Mouse (Mus musculus): Measurements from ENCODE around the gene Nrxn3.
A peak's percentile ranks its signal among the peaks of the same experiment; 100 is the strongest.

The Nrxn3 gene

DNA sequence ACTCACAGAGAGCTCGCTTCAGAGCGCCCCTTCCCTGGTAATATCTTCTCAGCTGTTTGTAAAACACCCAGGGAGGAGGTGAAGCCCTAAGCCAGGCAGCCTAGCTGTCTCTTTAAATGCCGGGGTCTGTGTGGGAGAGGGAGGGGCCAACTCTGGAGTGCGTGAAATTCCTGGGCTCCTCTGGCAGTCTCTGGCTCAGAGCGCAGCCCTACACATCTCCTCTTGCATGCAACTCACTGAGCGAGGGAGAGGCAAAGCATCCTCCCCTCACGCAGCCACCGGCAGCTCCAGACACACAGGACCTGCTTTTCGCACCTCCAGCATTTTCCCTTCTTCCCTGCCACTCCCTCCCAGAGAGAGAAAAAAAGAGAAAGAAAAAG is at the start of gene Nrxn3:
TSS of gene Nrxn3 (plus strand) at position 186 of the 380 bp plus-strand sequence.
- peak; percentile 59 for DNase-seq (ENCODE audit: low spot score)

DNA sequence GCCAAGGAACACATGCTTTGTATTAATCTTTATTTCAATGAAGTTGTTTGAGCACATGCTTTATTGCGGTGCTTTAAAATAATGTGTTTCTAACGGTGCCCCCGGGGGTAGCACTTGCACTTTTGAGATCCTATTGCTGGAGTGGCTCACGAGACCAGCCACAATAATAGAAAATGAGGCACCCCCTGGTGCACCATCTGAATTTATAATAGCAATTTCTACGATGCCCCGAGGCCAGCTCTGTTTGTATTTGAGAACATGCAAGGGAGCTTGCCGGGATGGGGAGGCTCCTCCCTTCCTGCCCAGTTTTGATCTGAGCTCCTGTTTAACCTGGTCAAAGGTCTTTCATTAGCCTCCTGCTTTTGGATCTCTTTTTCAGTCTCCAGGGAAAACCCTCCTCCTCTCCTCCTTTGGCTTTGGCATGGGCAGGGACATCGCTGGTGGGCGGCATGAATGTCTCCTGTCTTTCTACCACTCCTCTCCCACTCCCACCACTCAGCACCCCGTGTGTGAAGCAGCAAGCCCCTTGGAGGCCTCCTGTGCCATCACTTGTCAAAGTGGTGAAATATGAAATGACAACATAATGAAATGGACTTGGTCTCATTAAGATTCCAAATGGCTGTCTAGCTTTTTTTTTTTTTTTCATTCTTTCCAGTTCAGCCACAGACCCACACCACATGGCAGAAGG is 18.4 kb upstream of the Nrxn3 start:
- DNase-seq (ENCODE audit: low spot score): no peak

DNA sequence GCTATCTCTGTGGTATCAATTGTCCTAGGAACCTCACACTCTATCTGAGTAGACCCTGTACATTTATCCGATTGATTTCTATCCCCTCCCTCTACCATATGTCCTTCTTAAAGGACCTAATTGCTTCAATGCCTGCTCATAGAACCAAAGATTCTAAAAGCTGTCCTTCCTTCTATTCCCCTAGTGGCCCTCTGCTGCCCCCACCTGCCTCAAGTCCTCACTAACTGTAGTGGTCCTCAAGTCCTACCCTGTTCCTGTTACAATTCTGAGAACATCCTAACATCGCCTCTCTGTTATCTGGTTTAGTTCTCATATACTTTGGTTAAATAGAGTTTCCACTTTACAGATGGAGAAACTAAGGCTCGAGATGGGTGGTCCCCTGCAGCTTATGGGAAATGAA is 16.7 kb upstream of the Nrxn3 start:
- no peak for DNase-seq (ENCODE audit: low spot score)

DNA sequence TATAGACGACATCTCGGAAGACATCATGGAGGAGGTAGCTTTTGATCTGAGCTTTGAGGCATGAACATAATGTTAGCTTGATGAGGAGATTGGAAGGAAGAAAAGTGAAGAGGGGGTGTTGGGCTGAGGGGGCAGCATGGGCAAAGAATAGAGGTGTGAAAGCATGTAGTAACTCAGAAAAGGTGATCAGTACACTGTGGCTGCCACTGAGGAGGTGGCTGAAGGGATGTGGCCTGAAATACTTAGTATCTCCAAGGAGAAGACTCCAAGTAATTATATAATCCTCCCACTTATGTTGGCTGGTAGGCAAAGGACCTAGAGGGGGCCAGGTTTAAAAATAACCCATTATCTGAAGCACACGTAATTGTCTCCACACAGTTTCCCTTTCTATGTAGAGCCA is 14.9 kb upstream of the Nrxn3 start:
- no peak for DNase-seq (ENCODE audit: low spot score)

DNA sequence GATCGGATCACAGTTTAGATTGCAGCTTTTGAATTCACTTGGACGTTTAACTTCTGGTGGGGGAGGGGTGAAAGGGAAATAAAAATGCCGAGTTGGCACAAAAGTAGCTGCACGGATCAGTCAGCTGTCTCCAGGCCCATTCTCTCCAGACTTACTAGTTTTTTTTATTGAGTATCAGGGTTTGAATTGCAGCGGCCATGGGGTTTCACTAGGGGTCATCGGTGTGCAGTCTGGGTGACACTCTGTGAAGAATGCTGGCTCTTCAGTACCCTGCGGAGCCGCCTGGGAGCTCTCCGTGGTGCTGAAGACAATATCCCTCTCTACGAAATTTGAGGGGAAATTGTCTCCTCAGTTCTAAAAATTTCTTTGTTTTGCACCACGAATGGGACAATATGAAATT is 13.5 kb upstream of the Nrxn3 start:
- DNase-seq (ENCODE audit: low spot score): peak; percentile 67

DNA sequence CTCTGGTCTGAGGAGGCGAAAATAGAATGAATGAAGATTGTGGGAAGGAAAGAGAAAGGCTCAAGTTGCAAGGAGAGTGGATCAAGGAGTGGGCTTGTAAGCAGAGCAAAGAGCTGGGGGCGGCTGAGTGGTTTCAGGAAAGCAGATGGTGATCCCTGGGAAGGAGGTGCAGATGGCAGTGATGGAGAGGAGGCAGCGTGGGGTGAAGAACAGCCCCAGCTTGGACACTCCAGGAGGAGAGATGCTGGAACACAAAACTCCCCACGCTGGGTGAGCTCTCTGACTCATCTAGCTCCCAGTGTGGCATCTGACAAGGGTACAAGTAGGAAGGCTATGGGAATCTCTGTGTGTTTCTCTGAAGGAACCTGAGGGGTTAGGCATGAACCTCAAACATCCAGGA is 9.2 kb upstream of the Nrxn3 start:
- no peak for DNase-seq (ENCODE audit: low spot score)

DNA sequence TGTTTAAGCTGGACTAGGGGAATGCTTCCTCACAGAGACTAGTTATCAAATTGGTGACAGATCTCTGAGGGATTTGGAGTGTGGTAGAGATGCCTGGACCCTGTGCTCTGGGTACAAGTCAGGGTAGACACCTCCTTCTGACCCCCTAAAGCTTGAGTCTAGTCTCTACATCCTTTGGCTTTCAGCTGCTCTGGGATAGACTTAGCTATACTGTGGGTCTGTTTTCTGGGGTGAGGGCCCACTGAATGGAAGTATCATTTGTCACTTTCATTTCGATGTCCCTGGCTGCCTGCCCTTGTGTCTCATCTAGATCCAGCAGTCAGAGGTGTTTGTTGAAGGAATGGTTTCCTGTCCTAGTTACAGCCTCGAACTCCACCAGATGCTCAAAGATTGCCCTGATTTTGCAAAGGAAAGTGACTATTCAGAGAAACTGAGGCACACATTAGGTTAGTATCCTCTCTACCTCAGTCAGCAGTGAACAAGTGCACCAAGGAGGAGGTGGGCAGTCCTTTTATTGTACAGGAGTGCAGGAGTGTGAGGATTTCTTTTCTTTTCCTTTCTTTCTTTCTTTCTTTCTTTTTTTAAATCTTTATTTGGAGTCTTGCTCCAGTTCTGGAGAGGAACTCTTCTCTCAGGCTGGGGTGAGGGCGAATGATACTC is 515 bp upstream of the Nrxn3 start:
- DNase-seq (ENCODE audit: low spot score): no peak

DNA sequence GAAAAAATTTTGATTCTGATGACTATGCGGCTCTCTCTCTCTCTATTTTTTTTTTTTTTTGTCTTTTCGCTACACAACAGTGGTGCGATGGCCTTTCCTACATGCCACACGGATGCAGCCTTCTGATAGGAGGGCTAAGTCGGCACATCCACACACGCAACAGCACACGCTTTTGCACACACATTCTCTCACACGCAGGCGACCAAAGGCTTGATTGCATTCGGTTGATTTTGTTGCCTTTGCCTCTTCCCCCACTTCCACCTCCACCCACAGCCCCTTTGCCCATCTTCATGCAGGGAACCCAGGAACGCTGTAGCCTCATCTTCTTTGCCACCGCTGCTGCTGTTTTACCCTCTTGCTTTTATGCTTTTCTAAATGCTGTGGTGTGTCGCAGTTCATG is 3.6 kb downstream of the Nrxn3 start:
- no peak for DNase-seq (ENCODE audit: low spot score)

DNA sequence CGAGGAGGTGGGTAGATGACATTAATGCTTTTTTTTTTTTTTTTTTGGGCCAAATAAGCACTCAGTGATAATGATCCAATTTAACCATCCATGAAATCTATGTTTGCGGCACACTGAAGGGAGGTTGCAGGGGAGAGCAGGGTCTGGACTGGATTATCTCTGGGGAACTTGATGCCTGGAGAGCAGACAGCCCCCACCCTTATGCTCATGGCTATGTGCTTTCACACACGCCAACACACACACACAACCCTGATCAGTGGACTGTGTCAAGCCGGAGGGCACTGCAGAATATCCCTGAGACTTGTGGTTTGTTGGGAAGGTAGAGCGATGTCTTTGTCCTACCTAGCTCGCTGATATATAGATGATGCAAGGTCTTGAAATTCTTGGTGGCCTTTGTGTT is 4.1 kb downstream of the Nrxn3 start:
- DNase-seq (ENCODE audit: low spot score): no peak

DNA sequence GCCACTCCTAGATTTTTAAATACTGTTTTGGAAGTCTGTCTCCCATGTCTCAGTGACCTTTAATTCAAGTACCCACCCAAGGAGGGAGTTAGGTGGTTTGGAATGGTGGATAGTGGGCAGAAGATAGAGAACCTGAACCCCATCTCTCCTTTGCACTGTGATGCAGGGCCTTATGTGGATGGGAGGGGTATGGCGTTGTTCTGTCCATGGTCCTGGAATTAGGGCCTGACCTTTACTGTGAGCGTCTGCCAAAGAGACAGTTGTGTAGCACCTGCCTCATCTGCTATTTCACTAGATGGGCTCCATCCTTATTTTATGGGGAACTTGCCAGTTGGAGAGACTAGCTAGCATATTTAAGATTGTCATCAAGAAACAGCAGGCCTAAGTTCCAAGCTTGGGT is 8.0 kb downstream of the Nrxn3 start:
- DNase-seq (ENCODE audit: low spot score): no peak

DNA sequence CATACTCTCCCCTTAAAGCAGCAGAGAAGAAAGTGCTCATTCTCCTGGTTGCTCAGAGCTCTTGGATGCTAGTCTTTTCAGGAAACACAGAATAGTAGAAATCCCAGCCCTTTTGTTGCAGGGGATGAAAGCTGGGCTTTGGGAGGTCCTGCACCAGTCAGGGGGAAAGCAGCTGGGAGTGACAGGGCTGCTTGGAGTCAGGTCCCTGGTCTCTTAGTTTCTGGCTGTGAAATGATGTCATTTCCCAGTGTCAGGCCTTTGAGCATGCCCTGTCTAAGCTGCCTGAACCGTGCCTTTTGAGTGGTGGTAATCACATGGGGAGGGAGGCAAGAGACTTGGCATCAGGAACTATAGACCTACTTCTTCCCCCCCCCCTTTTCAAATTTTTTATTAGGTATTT is 12.4 kb downstream of the Nrxn3 start:
- no peak for DNase-seq (ENCODE audit: low spot score)

DNA sequence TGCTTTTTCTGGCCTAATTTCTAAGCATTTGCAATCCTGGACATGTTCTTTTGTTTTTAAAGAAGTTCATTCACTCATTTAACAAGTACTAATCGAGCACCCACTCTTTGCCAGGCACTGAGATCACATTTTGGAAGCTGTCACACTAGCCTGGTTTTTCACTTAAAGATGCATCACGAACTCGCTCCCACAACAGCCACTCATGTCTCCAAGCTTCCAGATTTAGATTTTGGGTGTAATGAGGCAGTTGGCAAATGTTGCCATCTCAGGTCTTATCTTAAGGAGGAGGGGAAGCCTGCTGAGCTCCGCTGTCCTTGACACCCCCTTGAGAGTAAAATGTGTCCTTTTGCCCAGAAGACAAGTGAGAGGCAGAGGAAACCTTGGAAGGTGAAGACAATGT is 14.4 kb downstream of the Nrxn3 start:
- DNase-seq (ENCODE audit: low spot score): no peak

DNA sequence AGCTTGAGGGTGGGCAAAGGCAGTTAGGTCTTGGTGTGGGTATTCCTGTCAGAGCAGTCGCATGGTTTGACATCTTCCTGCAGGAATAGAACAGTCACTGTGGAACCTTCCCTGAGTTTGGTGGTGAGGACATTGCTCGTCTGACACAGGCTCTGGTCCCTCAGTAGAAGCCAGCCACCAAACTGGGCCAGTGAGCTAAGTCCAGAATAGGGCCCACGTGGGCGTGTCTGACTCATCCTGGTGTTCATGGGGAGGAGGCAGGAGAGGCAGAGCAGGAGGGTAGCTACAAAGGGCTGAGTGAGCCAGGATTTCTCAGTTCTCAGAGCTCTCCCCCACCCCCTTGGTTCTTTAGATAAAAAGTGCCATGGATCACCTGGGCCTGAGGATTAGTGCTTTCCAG is 15.9 kb downstream of the Nrxn3 start:
- no peak for DNase-seq (ENCODE audit: low spot score)

DNA sequence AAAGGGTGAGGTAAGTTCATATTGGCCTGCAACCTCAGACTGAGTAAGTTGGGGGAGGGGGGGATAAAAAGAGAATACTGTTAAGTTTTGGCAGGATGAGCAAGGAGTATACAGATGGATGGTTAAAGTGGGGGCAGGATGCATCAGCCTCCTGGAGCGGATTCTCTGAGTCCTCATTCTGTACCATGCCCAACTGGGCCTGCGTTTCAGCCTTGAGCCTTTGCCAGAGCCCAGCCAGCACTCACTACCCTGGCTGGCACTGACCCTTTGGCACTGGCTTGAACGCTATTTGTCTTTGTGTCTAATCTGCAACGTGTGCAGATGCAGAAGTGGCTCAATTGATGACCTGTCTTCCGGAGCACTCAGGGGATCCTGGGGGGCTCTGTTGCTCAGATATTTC is 24.1 kb downstream of the Nrxn3 start:
- no peak for DNase-seq (ENCODE audit: low spot score)

DNA sequence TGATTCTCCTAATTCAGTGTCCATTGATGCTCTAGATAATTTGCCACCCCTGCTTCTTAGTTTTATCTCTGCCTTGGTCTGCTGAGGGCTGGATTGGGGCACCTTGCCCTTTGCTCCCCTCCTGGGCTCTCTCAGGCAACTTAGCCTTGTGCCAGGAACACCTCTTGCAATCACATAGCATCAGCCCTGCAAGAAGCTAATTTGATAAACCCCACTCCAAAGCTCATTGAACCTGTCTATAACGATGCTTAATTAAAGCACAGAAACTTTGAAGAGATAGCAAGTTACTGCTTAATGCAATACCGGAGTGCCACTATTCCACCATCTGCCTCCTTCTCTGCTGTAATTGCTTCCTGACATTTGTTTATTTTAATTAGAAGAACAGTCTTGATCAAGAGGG is 42.1 kb downstream of the Nrxn3 start:
- DNase-seq (ENCODE audit: low spot score): no peak

DNA sequence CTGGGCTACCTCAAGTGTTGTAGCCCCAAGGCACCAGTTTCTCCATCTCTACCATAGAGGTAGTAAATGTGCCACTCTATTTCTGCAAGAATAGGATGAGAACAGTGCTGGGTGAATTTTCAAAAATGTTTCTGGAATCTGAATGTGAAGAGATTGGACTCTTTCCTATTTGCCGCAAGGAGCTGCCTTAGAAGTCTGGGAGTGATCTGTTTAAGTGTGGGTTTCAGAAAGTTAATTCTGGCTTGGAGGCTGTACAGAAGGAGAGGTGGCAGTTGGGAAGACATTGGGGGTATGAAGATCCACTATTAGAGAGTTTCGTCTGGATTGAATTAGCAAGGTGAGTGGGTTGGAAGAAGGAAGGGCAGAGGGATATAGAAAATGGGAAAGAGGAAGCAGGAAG is 52.0 kb downstream of the Nrxn3 start:
- DNase-seq (ENCODE audit: low spot score): no peak

DNA sequence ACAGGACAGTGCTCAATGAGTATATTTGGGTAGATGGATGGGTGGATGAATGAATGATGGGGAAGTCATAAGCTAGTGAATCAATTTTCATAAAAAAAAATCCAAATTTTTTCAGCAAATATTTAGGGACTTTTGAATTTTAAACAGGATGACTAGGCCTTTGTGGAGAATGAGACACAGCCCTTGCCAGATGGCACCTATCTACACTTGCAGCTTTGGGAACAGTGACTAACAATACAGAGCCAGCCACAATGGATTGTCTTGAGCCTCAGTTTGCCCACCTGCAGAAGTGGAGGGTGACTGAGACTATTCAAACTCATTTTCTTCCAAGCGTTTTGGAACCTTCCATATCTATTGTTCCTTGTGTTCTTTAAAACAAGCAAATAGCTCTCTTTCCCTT is 55.4 kb downstream of the Nrxn3 start:
- no peak for DNase-seq (ENCODE audit: low spot score)

DNA sequence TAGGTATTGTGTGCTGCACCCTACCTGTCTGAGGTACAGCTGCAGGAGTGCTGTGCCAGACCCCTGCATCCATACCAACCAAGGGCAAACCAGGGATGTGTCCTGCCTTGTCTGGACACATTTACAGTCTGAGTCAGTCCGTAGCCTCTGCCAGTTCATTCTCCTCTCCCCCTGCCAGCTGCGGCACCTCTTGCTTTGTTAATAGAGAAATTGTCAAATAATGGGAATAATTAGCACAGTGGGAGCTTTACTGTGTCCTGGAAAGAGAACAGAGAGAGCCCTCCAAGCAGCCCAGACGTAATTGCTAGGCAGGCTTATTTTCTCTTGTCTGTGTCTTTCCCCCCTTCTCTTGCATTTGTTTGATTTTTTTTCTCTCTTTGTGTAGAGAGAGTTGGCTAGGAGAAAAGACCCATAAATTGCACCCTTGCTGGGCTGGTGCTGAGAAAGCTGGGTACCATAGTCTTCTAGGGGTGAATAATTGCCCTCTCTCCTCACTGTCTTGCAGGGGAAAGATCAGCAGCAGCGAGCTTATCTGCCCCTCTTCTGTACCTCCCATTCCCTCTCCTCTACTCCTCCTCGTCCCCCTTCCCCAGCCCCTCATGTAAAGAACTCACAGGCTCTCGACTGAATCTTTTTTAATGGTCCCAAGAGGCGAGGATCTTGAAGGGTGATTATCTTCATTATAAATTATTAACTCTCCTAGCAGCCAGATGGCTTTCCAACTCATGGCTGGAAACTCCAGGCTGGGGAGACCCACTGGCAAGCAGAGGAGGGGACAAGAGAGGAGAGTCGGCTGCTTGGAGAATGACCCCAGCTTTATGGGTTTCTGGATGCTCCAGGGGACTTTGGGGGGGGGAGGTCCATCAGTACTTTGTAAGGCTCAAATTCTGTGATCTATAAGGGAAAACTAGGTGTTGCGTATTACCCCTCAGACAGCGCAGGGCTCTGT is 61.8 kb downstream of the Nrxn3 start:
- DNase-seq (ENCODE audit: low spot score): no peak

DNA sequence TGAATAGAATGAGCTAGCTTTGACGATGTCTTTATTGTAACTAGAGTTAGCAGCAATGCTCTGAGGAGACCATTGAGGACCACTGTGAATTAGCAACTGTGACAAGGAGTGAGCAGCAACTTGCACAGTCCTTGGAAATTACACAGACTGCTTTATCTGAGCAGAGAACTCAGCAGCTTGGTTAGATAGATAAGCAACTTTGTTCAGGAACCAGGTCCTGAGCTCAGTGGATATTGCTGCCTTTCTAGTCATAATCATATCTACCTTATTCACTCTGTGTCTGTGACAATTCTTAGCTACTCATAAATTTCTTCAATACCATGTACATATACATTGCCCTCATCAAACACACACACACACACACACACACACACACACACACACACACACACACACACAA is 70.6 kb downstream of the Nrxn3 start:
- no peak for DNase-seq (ENCODE audit: low spot score)

DNA sequence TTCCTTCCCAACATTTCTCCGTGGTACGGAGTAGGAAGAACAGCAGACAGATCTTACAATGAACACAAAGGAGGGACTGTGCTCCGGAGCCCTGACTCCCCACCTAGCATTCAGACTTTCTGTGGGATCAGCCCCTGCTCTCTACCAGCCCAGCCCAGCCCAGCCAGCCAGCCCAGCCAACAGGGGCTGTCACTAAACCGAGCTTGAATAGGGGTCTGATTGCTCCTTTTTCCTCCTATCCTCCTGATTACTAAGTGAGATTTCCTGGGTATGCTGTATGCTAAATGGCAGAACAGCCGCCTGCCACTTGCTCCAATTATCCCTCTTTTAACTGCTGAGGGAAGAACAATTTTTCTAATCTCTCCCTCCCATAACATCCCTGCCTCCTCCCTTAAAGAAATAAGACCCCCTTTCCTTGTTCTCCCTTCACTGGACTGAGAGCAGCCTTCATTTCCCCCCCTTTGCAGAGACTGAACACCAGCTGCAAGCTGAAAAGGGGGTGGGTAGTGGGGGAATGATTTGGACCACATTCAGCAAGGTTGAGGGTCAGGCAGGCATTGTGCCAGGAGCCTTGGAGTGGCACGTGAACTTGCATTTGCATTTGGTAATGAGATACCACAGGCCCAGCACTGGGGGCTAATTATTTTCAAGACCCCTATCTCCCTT is 78.4 kb downstream of the Nrxn3 start:
- DNase-seq (ENCODE audit: low spot score): no peak

DNA sequence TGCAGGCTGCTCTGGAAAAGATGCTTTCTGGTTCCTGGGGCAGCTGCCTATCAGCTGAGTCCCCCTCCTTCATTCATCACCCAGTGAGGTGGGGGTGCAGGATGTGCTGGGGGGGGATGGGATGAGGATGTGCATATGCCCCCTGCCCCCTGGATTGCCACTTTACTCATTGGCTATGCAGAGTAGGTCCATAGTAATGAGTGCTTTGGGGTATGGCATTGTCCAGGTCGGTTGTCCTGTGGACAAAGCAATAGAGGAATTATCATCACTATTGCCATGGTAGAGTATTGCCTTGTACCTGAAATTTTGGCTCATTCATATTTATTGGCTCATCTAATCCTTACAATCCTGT is 79.0 kb downstream of the Nrxn3 start:
- DNase-seq (ENCODE audit: low spot score): no peak

DNA sequence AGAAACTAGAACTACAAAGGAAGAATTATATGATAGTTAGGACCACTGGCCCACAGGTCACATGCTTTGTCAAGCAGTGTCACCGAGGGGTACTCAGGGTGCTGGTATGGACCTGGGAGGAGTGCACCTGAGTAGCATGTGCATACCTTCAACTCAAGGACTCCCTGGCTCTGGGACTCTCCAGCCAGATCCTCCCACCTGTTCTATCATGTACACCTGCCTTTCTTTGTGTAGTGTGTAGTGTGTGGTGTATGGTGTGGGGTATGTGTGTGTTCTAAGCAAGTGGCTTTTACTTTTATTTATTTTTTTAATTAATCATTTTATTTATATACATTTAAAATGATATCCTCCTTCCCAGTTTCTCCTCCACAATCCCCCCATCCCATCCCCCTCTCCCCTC is 86.3 kb downstream of the Nrxn3 start:
- no peak for DNase-seq (ENCODE audit: low spot score)

DNA sequence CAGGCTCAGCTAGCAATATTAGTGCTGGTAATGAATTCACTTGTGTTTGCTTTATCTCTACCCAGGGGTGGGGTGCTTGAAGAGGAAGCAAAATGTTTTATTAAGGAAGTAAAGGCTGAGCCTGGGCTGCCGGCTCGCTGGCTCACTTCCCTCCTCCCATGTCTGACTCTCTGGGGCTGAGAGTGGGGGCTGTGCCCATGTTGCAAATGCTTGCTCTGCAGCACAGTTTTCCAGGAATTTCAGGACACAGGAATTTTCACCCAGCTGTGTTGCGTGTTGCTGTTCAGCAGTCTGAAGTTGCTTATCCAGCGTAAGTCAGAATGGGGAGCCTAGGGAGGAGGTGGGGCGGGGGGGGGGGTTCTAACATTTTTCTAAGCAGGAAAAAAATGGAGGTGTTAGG is 89.5 kb downstream of the Nrxn3 start:
- peak; percentile 17 for DNase-seq (ENCODE audit: low spot score)

Data from yolk sac, embryonic 10.5 days (tissue).